ENCODE assay signal across 26 mouse cellular contexts in the genomic region with DNA sequence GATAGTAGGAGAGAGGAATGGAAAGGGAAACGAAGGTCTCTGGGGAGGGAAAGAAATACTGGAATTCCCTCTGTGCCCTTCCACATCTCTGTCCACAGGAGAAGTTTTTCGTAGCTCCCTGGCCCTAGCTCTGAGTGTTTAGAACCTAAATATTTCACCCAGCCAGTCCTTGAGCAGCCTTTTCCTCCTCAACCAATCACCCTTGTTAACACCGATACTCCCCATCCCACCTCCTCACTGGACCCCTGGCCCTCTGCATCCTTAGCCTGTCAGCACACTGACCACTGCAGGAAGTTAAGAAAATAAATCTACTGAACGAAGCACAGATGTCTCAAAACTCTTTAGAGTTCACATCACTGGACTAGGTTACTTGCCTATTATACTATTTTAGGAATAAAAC. TPM values are rescaled to one million over a fixed set of nuclear protein-coding genes. Genes with fewer than 3 reads are reported as not detected.
"Had no signal": no experiment of that assay in that cellular context is flagged by ENCODE, and none has a peak within 500 bp of the region (broad histone marks: within the 10 kb centered on the region; RNA-seq: fewer than 3 reads in every experiment).

No protein-coding gene starts in this region.

- H3K9me3 ChIP-seq: heart, embryonic 10.5 days; heart, embryonic 13.5 days; heart, embryonic 15.5 days; hindbrain, embryonic 13.5 days; hindbrain, embryonic 15.5 days; limb, embryonic 10.5 days; limb, embryonic 12.5 days; liver, embryonic 13.5 days; liver, embryonic 15.5 days had no signal

- H3K9ac ChIP-seq: heart, embryonic 13.5 days; heart, embryonic 15.5 days; hindbrain, embryonic 13.5 days; hindbrain, embryonic 15.5 days; limb, embryonic 12.5 days; liver, embryonic 13.5 days; liver, embryonic 15.5 days; liver, postnatal 0 days had no signal

- ATAC-seq: hindbrain, postnatal 0 days; intestine, postnatal 0 days; liver, postnatal 0 days had no signal

- H3K27me3 ChIP-seq: heart, embryonic 13.5 days; heart, embryonic 15.5 days; hindbrain, embryonic 13.5 days; hindbrain, embryonic 15.5 days; limb, embryonic 12.5 days; liver, embryonic 13.5 days; liver, embryonic 15.5 days had no signal

- H3K27ac ChIP-seq: heart, embryonic 10.5 days; heart, embryonic 13.5 days; heart, embryonic 15.5 days; hindbrain, embryonic 13.5 days; hindbrain, embryonic 15.5 days; hindbrain, postnatal 0 days; layer of hippocampus, adult 2 months; left cerebral cortex, adult 2 months; limb, embryonic 10.5 days; limb, embryonic 12.5 days; liver, embryonic 13.5 days; liver, embryonic 15.5 days had no signal

- H3K4me2 ChIP-seq: heart, embryonic 13.5 days; heart, embryonic 15.5 days; hindbrain, embryonic 13.5 days; hindbrain, embryonic 15.5 days; limb, embryonic 12.5 days; liver, embryonic 11.5 days; liver, embryonic 13.5 days; liver, embryonic 15.5 days had no signal

- H3K4me3 ChIP-seq: heart, embryonic 10.5 days; heart, embryonic 13.5 days; heart, embryonic 15.5 days; hindbrain, embryonic 13.5 days; hindbrain, embryonic 15.5 days; layer of hippocampus, adult 2 months; left cerebral cortex, adult 2 months; limb, embryonic 10.5 days; limb, embryonic 12.5 days; liver, embryonic 13.5 days; liver, embryonic 15.5 days had no signal

- H3K4me1 ChIP-seq: heart, embryonic 10.5 days; heart, embryonic 13.5 days; heart, embryonic 15.5 days; hindbrain, embryonic 13.5 days; hindbrain, embryonic 15.5 days; limb, embryonic 10.5 days; limb, embryonic 12.5 days; liver, embryonic 15.5 days had no signal

- DNase-seq: gastrocnemius, postnatal 14 days; gastrocnemius, postnatal 36 days; heart, adult 18-20 months; heart, postnatal 14 days; heart, postnatal 36 days; kidney, adult 2 months; kidney, adult 9 months; kidney, postnatal 14 days; liver; liver, embryonic 13.5 days; liver, postnatal 0 days had no signal

- H3K36me3 ChIP-seq: heart, embryonic 10.5 days; heart, embryonic 13.5 days; heart, embryonic 15.5 days; hindbrain, embryonic 15.5 days; limb, embryonic 10.5 days; limb, embryonic 12.5 days; liver, embryonic 13.5 days; liver, embryonic 15.5 days had no signal

RNA-seq across cellular contexts. Expression of gene Bcl2a1d, which starts 25.0 kb away (rescaled TPM):
- polyA plus RNA-seq: heart, embryonic 10.5 days; heart, postnatal 0 days; hindbrain, embryonic 11.5 days; hindbrain, embryonic 13.5 days; limb, embryonic 10.5 days had no signal
